ENCODE assay signal across 8 mouse cellular contexts in genomic region chr5:77211236-77211635, GRCm38 (mm10). TPM values are rescaled to one million over a fixed set of nuclear protein-coding genes. Genes with fewer than 3 reads are reported as not detected.
A peak's percentile ranks its signal among the peaks of the same experiment; 100 is the strongest.
DNase-seq lines count a peak whose midpoint lies in the region; ATAC-seq and TF ChIP-seq lines count a peak whose summit lies in the region.

Gene Spink2 (minus strand): TSS chr5:77211471.

- 6% methylated on average over 18 of the region's 18 CpGs for WGBS in forebrain, embryonic 16.5 days
- WGBS in hindbrain, postnatal 0 days = 9% methylated on average over 17 of the region's 18 CpGs
- 4% methylated on average over 17 of the region's 18 CpGs for WGBS in lung, embryonic 14.5 days

- peaks cover 6% of the 10 kb centered on the region; the same call in 1 of the 2 replicates for H3K4me1 ChIP-seq in forebrain, embryonic 16.5 days (replicated peaks; ENCODE audit: control insufficient read depth, insufficient read depth, low read length)
- no peaks in the 10 kb centered on the region for H3K4me1 ChIP-seq in hindbrain, postnatal 0 days (ENCODE audit: insufficient read depth, low read length)
- H3K4me1 ChIP-seq in lung, embryonic 14.5 days (ENCODE audit: insufficient read depth) = no peaks in the 10 kb centered on the region

- 0 out of 2 replicates have a peak within 1 kb of the TSS, but pooled peaks have one; percentile 9 for H3K9ac ChIP-seq in forebrain, embryonic 16.5 days (replicated peaks; ENCODE audit: low read depth, low read length)
- H3K9ac ChIP-seq in hindbrain, postnatal 0 days (replicated peaks; ENCODE audit: low read length) = no peak within 1 kb of the TSS; the same call in 1 of the 2 replicates
- H3K9ac ChIP-seq in lung, embryonic 14.5 days = no peak within 1 kb of the TSS

- peak within 1 kb of the TSS; percentile 23 for H3K4me3 ChIP-seq in forebrain, embryonic 16.5 days (replicated peaks; ENCODE audit: low read length)
- peak within 1 kb of the TSS; percentile 22 for H3K4me3 ChIP-seq in hindbrain, postnatal 0 days (ENCODE audit: low read length)
- H3K4me3 ChIP-seq in lung, embryonic 14.5 days (ENCODE audit: low read depth, low read length) = peak within 1 kb of the TSS; percentile 20

- H3K4me2 ChIP-seq in forebrain, embryonic 16.5 days (ENCODE audit: low read length) = peak within 1 kb of the TSS; percentile 49
- peak within 1 kb of the TSS; percentile 52 for H3K4me2 ChIP-seq in hindbrain, postnatal 0 days (ENCODE audit: low read depth, low read length)
- H3K4me2 ChIP-seq in lung, embryonic 14.5 days = peak within 1 kb of the TSS; percentile 54

- TF ChIP-seq CTCF in hindbrain, postnatal 0 days (IDR thresholded peaks at IDR 0.05; ENCODE audit: low read depth) = no peak
- TF ChIP-seq CTCF in lung, embryonic 14.5 days (IDR thresholded peaks at IDR 0.05; ENCODE audit: low read depth) = 0 out of 2 replicates have a peak, but pooled peaks have one; percentile 33

- H3K27ac ChIP-seq in forebrain, embryonic 16.5 days (ENCODE audit: low read length) = no peak within 1 kb of the TSS
- no peak within 1 kb of the TSS for H3K27ac ChIP-seq in hindbrain, postnatal 0 days
- no peak within 1 kb of the TSS for H3K27ac ChIP-seq in lung, embryonic 14.5 days (ENCODE audit: low read depth)

- no peaks in the 10 kb centered on the region for H3K27me3 ChIP-seq in forebrain, embryonic 16.5 days (replicated peaks; ENCODE audit: control insufficient read depth, insufficient read depth, low read length)
- no peaks in the 10 kb centered on the region for H3K27me3 ChIP-seq in hindbrain, postnatal 0 days (ENCODE audit: insufficient read depth, low read length)
- no peaks in the 10 kb centered on the region for H3K27me3 ChIP-seq in lung, embryonic 14.5 days (ENCODE audit: insufficient read depth, low read length)

- DNase-seq in thymus, postnatal 4 days = peak; percentile 36
- DNase-seq in thymus, postnatal 25 days = no peak
- DNase-seq in hindbrain, postnatal 0 days (ENCODE audit: low spot score) = peak; percentile 9
- peak; percentile 57 for DNase-seq in lung, embryonic 14.5 days
- peak; percentile 13 for DNase-seq in ovary, postnatal 10 days (ENCODE audit: low spot score)
- no peak for DNase-seq in left cerebral cortex, postnatal 36 days (ENCODE audit: low spot score in 2 of 2)

- intact Hi-C loops in left cerebral cortex, postnatal 36 days (cut with DNase I) = no loop called here

- no peaks in the 10 kb centered on the region for H3K9me3 ChIP-seq in forebrain, embryonic 16.5 days (ENCODE audit: control insufficient read depth, low read length)
- no peaks in the 10 kb centered on the region for H3K9me3 ChIP-seq in hindbrain, postnatal 0 days (ENCODE audit: low read length)
- H3K9me3 ChIP-seq in lung, embryonic 14.5 days (ENCODE audit: low read depth, low read length) = no peaks in the 10 kb centered on the region

- ATAC-seq in forebrain, embryonic 16.5 days = 0 out of 2 replicates have a peak, but pooled peaks have one; percentile 31
- peak; percentile 47 for ATAC-seq in hindbrain, postnatal 0 days
- ATAC-seq in lung, embryonic 14.5 days (ENCODE audit: insufficient read depth) = peak; percentile 82; the same call in 1 of the 2 replicates
- ATAC-seq in erythroblast, adult 5-6 weeks (replicated peaks; ENCODE audit: low FRiP score, poor library complexity, severe bottlenecking) = no peak

- no peaks in the 10 kb centered on the region for H3K36me3 ChIP-seq in forebrain, embryonic 16.5 days (ENCODE audit: control insufficient read depth, insufficient read depth)
- H3K36me3 ChIP-seq in hindbrain, postnatal 0 days (ENCODE audit: insufficient read depth, low read length) = no peaks in the 10 kb centered on the region
- H3K36me3 ChIP-seq in lung, embryonic 14.5 days (ENCODE audit: insufficient read depth) = no peaks in the 10 kb centered on the region

RNA-seq across cellular contexts. Expression of gene Spink2, which starts in this region (rescaled TPM):
- polyA plus RNA-seq in forebrain, embryonic 16.5 days (2015; fragmentation: Nextera tagmentation; extraction: Ambion mirVana) = 0.35 and 0.61 TPM in 2 replicates
- total RNA-seq in hindbrain, postnatal 0 days (2014; rRNA removed) = not detected in 2 replicates
- 0.26 and 0.61 TPM in 2 replicates for polyA plus RNA-seq in hindbrain, postnatal 0 days (2015; fragmentation: Nextera tagmentation; extraction: Ambion mirVana)
- polyA plus RNA-seq in lung, embryonic 14.5 days (2014; fragmentation: Nextera tagmentation; extraction: Ambion mirVana) = 0.32 and 1.3 TPM in 2 replicates
- total RNA-seq in erythroblast, adult 5-6 weeks (2015; ENCODE audit: low replicate concordance) = not detected in 2 replicates
- total RNA-seq in erythroblast, adult 5-6 weeks (2017; ENCODE audit: low replicate concordance) = not detected in 2 replicates
- total RNA-seq in left cerebral cortex, postnatal 36 days (2021) = not detected

Comparison
In these comparisons a context has a peak if more than half of its experiments do, and no peak if none do; other contexts are left out.
1. DNase-seq: peak in thymus, postnatal 4 days (single experiment), lung, embryonic 14.5 days (single experiment) and ovary, postnatal 10 days (single experiment); none in thymus, postnatal 25 days (single experiment) and left cerebral cortex, postnatal 36 days (0 of 2).
2. Peak in ATAC-seq, H3K4me3 ChIP-seq, H3K9ac ChIP-seq and H3K4me2 ChIP-seq in forebrain, embryonic 16.5 days; RNA of the gene not detected or under 1 TPM.
3. Peak in DNase-seq, ATAC-seq, H3K4me3 ChIP-seq and H3K4me2 ChIP-seq in hindbrain, postnatal 0 days; RNA of the gene not detected or under 1 TPM.
4. Peak in every context shown above with its lines, with median percentiles within 50 percentile points of each other: H3K4me2 ChIP-seq and H3K4me3 ChIP-seq.